Mouse (Mus musculus) gonadal fat pad, adult 2 months (tissue): ENCODE data around the gene Yars. TPM values are rescaled to one million over a fixed set of nuclear protein-coding genes. Genes with fewer than 3 reads are reported as not detected.
"Not testable (repeated sequence)": the region's sequence is repeated elsewhere in the genome, so short reads cannot be mapped to it uniquely, and the experiment has no call there.

Experiments
- DNase-seq: peaks from one replicate; pipeline ENCODE4 v3.0.0-alpha.2; 2012; ENCODE audit warnings: low read depth
- polyA plus RNA-seq: library from polyadenylated mRNA; depleted of rRNA; stranded (reverse); fragments of >200 nt; gene quantifications from 2 replicates; pipeline ENCODE4 v1.2.3, GENCODE M21; 2012

Yars gene
- polyA plus RNA-seq, 1 experiment = 25.4 TPM

GRCm38 (mm10) chr4:129188803-129189541 is 588 bp upstream of the Yars start:
- no peak for DNase-seq

GRCm38 (mm10) chr4:129190538-129190937 is 978 bp downstream of the Yars start:
- DNase-seq = no peak

GRCm38 (mm10) chr4:129191691-129192090 is 2.1 kb downstream of the Yars start:
- DNase-seq = no peak

GRCm38 (mm10) chr4:129194280-129194679 is 4.7 kb downstream of the Yars start:
- DNase-seq = no peak

GRCm38 (mm10) chr4:129197514-129197913 is 8.0 kb downstream of the Yars start:
- no peak for DNase-seq

- DNase-seq = no peak
Observed at GRCm38 (mm10) chr4:129204655-129205054, 15.1 kb downstream of the Yars start.

- DNase-seq = no peak
Observed at GRCm38 (mm10) chr4:129206792-129207191, 17.2 kb downstream of the Yars start.

GRCm38 (mm10) chr4:129209504-129209903 is 19.9 kb downstream of the Yars start:
- no peak for DNase-seq

GRCm38 (mm10) chr4:129211461-129211860 is 21.9 kb downstream of the Yars start:
- no peak for DNase-seq

GRCm38 (mm10) chr4:129212486-129212885 is 22.9 kb downstream of the Yars start:
- not testable (repeated sequence) for DNase-seq

GRCm38 (mm10) chr4:129218569-129219175 is 29.1 kb downstream of the Yars start:
- DNase-seq = no peak

- DNase-seq = no peak
Observed at GRCm38 (mm10) chr4:129219198-129219597, 29.6 kb downstream of the Yars start.

GRCm38 (mm10) chr4:129220376-129221089 is 31.0 kb downstream of the Yars start:
- DNase-seq = no peak

GRCm38 (mm10) chr4:129221097-129222010 is 31.8 kb downstream of the Yars start:
- no peak for DNase-seq

- no peak for DNase-seq
Observed at GRCm38 (mm10) chr4:129222019-129222925, 32.7 kb downstream of the Yars start.

- DNase-seq = no peak
Observed at GRCm38 (mm10) chr4:129223421-129224281, 34.1 kb downstream of the Yars start.

GRCm38 (mm10) chr4:129225315-129225714 is 35.8 kb downstream of the Yars start:
- no peak for DNase-seq

GRCm38 (mm10) chr4:129226441-129226963 is 36.9 kb downstream of the Yars start:
- no peak for DNase-seq
